Comparison of ENCODE assay signal across 23 mouse cellular contexts in genomic region chr10:116243373-116243772, GRCm38 (mm10). TPM values are rescaled to one million over a fixed set of nuclear protein-coding genes. Genes with fewer than 3 reads are reported as not detected.
A peak's percentile ranks its signal among the peaks of the same experiment; 100 is the strongest.
DNase-seq lines count a peak whose midpoint lies in the region; ATAC-seq lines count a peak whose summit lies in the region.
"Had no signal": no experiment of that assay in that cellular context is flagged by ENCODE, and none has a peak within 500 bp of the region (broad histone marks: within the 10 kb centered on the region; RNA-seq: fewer than 3 reads in every experiment).

No protein-coding gene starts in this region.

- no peak overlapping the region for H3K27ac ChIP-seq in kidney, embryonic 16.5 days (ENCODE audit: low read length)
- H3K27ac ChIP-seq in brown adipose tissue, adult 24 weeks (replicated peaks; ENCODE audit: low read depth, low read length): peak overlapping the region; percentile 38
- H3K27ac ChIP-seq: embryonic facial prominence, embryonic 13.5 days; forebrain, embryonic 10.5 days; hindbrain, embryonic 13.5 days; layer of hippocampus, adult 2 months; left cerebral cortex, adult 2 months; limb, embryonic 10.5 days; liver, embryonic 15.5 days had no signal

- no peaks in the 10 kb centered on the region for H3K36me3 ChIP-seq in kidney, embryonic 16.5 days (ENCODE audit: insufficient read depth, low read length)
- H3K36me3 ChIP-seq: embryonic facial prominence, embryonic 13.5 days; forebrain, embryonic 10.5 days; hindbrain, embryonic 13.5 days; limb, embryonic 10.5 days; liver, embryonic 15.5 days had no signal

- no peak for DNase-seq in kidney, adult 11 months
- DNase-seq in heart, postnatal 25 days (ENCODE audit: low spot score): peak; percentile 17
- DNase-seq in lung, postnatal 36 days: peak; percentile 62
- DNase-seq in retina, embryonic 14.5 days (ENCODE audit: low spot score): no peak
- no peak for DNase-seq in urinary bladder, adult 2 months (ENCODE audit: low spot score)
- DNase-seq: adrenal gland, postnatal 10 days; cerebellum, adult 18-20 months; kidney, postnatal 10 days; right cerebral cortex, adult 18-20 months; thymus, adult 18-20 months had no signal

- no peaks in the 10 kb centered on the region for H3K9me3 ChIP-seq in kidney, embryonic 16.5 days (ENCODE audit: low read length)
- H3K9me3 ChIP-seq: embryonic facial prominence, embryonic 13.5 days; forebrain, embryonic 10.5 days; limb, embryonic 10.5 days; liver, embryonic 15.5 days had no signal

- H3K4me1 ChIP-seq in kidney, embryonic 16.5 days (ENCODE audit: insufficient read depth, low read length): no peaks in the 10 kb centered on the region
- H3K4me1 ChIP-seq in brown adipose tissue, adult 24 weeks (ENCODE audit: control insufficient read depth, insufficient read depth, insufficient read length, low read length): peaks cover 4% of the 10 kb centered on the region; the same call in 1 of the 2 replicates
- H3K4me1 ChIP-seq: embryonic facial prominence, embryonic 13.5 days; forebrain, embryonic 10.5 days; hindbrain, embryonic 13.5 days; limb, embryonic 10.5 days; liver, embryonic 15.5 days had no signal

- H3K4me2 ChIP-seq in kidney, embryonic 16.5 days (replicated peaks; ENCODE audit: low read depth, low read length): no peak overlapping the region
- H3K4me2 ChIP-seq: embryonic facial prominence, embryonic 13.5 days; hindbrain, embryonic 13.5 days; liver, embryonic 15.5 days had no signal

- peak; percentile 35; the same call in 1 of the 2 replicates for ATAC-seq in kidney, embryonic 16.5 days (ENCODE audit: low FRiP score, low TSS enrichment)
- ATAC-seq: CD4-positive, CD25-positive, alpha-beta regulatory T cell, adult 4 months; midbrain, embryonic 16.5 days had no signal

- intact Hi-C loops in heart, postnatal 25 days (cut with DNase I): no loop called here

- H3K27me3 ChIP-seq in kidney, embryonic 16.5 days (ENCODE audit: insufficient read depth, low read length): no peaks in the 10 kb centered on the region
- H3K27me3 ChIP-seq: embryonic facial prominence, embryonic 13.5 days; hindbrain, embryonic 13.5 days; liver, embryonic 15.5 days had no signal

- no peak overlapping the region for H3K9ac ChIP-seq in kidney, embryonic 16.5 days (replicated peaks; ENCODE audit: low read length)
- H3K9ac ChIP-seq: embryonic facial prominence, embryonic 13.5 days; hindbrain, embryonic 13.5 days; liver, embryonic 15.5 days had no signal

- no peak overlapping the region for H3K4me3 ChIP-seq in kidney, embryonic 16.5 days (ENCODE audit: low read length)
- H3K4me3 ChIP-seq in brown adipose tissue, adult 24 weeks (ENCODE audit: insufficient read depth, low read depth, low read length): no peak overlapping the region
- H3K4me3 ChIP-seq: embryonic facial prominence, embryonic 13.5 days; forebrain, embryonic 10.5 days; hindbrain, embryonic 13.5 days; layer of hippocampus, adult 2 months; left cerebral cortex, adult 2 months; limb, embryonic 10.5 days; liver, embryonic 15.5 days had no signal

- 46% methylated on average over 7 of the region's 7 CpGs for WGBS in kidney, embryonic 16.5 days

RNA-seq across cellular contexts. Expression of gene Ptprb, which starts 31.9 kb away (rescaled TPM):
- 7.0 and 7.3 TPM in 2 replicates for polyA plus RNA-seq in kidney, embryonic 16.5 days (2015; fragmentation: Nextera tagmentation; extraction: Ambion mirVana)
- polyA plus RNA-seq in brown adipose tissue, adult 24 weeks (2012; ENCODE audit: insufficient read depth, insufficient read length, missing spikeins): 16.1 and 19.0 TPM in 2 replicates
- 10 to 100 TPM; 64.6 to 77.4 TPM for total RNA-seq in heart, postnatal 25 days (2021)
- 9.5 and 14.5 TPM in 2 replicates for polyA plus RNA-seq in urinary bladder, adult 2 months (2012; rRNA removed)
- total RNA-seq: megakaryocyte-erythroid progenitor cell, adult 5-6 weeks; MEL had no signal
- polyA plus RNA-seq: CD4-positive, CD25-positive, alpha-beta regulatory T cell, adult 4 months had no signal

Comparison
In these comparisons a context has a peak if more than half of its experiments do, and no peak if none do; other contexts are left out.
1. DNase-seq: peak in heart, postnatal 25 days (single experiment) and lung, postnatal 36 days (single experiment); none in kidney, adult 11 months (single experiment), retina, embryonic 14.5 days (single experiment) and urinary bladder, adult 2 months (single experiment).